Mouse (Mus musculus): ENCODE results near the gene Stk4. TPM values are rescaled to one million over a fixed set of nuclear protein-coding genes. Genes with fewer than 3 reads are reported as not detected.

Stk4 gene
- total RNA-seq, 2 experiments from 2014 or later: 55.6 to 74.0 TPM

DNA sequence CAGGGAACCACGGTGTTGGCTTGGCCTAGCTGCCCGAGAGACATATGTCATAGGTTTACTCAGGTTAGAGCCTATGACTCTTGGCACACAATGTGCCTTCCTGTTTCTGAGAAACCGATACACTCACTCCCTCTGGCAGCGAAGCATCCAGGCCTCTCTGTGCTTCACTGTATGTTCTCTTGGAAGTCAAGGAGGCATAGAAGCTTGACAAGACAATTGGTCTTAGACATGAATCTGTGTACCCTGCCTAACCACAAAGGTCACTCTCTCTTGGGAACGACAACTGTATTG is 126.5 kb downstream of the Stk4 start:
- no peak for ATAC-seq (replicated peaks; ENCODE audit: low FRiP score, poor library complexity, severe bottlenecking)

DNA sequence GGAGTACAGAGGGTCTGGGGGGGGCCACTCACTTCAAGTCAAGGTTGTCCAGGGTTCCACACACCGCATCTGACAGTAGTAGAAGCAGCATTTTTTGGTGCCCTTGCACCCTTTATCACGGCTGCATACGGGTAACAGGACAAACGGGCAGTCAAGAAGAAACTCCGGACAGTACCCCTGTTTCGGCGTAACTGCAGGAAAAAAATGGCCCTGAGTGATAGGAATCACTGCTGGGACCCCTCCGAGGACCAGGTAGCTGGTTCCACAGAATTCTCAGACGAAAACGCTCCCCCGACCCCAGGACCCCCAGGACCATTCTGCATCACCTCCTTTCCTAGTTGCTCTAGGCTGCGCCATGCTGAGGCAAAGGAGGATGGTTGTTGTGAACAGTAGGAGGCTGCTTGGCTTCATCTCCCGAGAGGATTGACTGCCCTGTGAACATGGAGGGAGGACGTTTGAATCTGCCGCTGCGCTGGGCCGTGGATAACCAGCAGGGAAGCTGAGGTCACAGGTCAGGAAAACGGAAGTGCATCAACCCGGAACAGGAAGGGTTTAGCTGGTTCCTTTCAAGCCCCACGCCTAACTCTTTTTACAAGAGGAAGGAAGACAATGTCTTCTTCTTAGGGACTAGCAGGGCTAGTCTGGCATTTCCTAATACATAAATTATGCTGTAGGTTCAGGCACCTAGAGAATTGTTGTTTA is 129.7 kb downstream of the Stk4 start, which contains the start of gene Wfdc15a:
Gene Wfdc15a, minus strand, starts transcription at position 505 of the 702 bp plus-strand sequence.
- ATAC-seq (replicated peaks; ENCODE audit: low FRiP score, poor library complexity, severe bottlenecking): no peak

Other genes starting within 250 kb of the Stk4 start
- gene Ccn5, start 249.5 kb upstream of the Stk4 start, total RNA-seq (2015; ENCODE audit: low replicate concordance): 0.84 TPM in 1 of 2 replicates, not detected in the other
- 0.51 TPM in 1 of 2 replicates, not detected in the other for gene Ccn5, start 249.5 kb upstream of the Stk4 start, total RNA-seq (2017; ENCODE audit: low replicate concordance)
- gene Kcnk15, start 216.7 kb upstream of the Stk4 start, total RNA-seq (2015; ENCODE audit: low replicate concordance): not detected in 2 replicates
- gene Kcnk15, start 216.7 kb upstream of the Stk4 start, total RNA-seq (2017; ENCODE audit: low replicate concordance): not detected in 2 replicates
- not detected in 2 replicates for gene Rims4, start 151.6 kb upstream of the Stk4 start, total RNA-seq (2015; ENCODE audit: low replicate concordance)
- gene Rims4, start 151.6 kb upstream of the Stk4 start, total RNA-seq (2017; ENCODE audit: low replicate concordance): not detected in 2 replicates
- 49.3 and 49.6 TPM in 2 replicates for gene Ywhab, start 75.4 kb upstream of the Stk4 start, total RNA-seq (2015; ENCODE audit: low replicate concordance)
- 18.8 and 25.1 TPM in 2 replicates for gene Ywhab, start 75.4 kb upstream of the Stk4 start, total RNA-seq (2017; ENCODE audit: low replicate concordance)
- 2.3 TPM in 1 of 2 replicates, not detected in the other for gene Pabpc1l, start 44.9 kb upstream of the Stk4 start, total RNA-seq (2015; ENCODE audit: low replicate concordance)
- gene Pabpc1l, start 44.9 kb upstream of the Stk4 start, total RNA-seq (2017; ENCODE audit: low replicate concordance): not detected in 2 replicates
- 11.5 and 16.7 TPM in 2 replicates for gene Tomm34, start 847 bp downstream of the Stk4 start, total RNA-seq (2015; ENCODE audit: low replicate concordance)
- gene Tomm34, start 847 bp downstream of the Stk4 start, total RNA-seq (2017; ENCODE audit: low replicate concordance): 9.8 and 17.5 TPM in 2 replicates
- gene Kcns1, start 100.8 kb downstream of the Stk4 start, total RNA-seq (2015; ENCODE audit: low replicate concordance): not detected in 2 replicates
- not detected in 2 replicates for gene Kcns1, start 100.8 kb downstream of the Stk4 start, total RNA-seq (2017; ENCODE audit: low replicate concordance)
- gene Wfdc5, start 112.4 kb downstream of the Stk4 start, total RNA-seq (2015; ENCODE audit: low replicate concordance): not detected in 2 replicates
- not detected in 2 replicates for gene Wfdc5, start 112.4 kb downstream of the Stk4 start, total RNA-seq (2017; ENCODE audit: low replicate concordance)
- gene Wfdc12, start 120.3 kb downstream of the Stk4 start, total RNA-seq (2015; ENCODE audit: low replicate concordance): not detected in 2 replicates
- not detected in 2 replicates for gene Wfdc12, start 120.3 kb downstream of the Stk4 start, total RNA-seq (2017; ENCODE audit: low replicate concordance)
- gene Wfdc15a, start 129.8 kb downstream of the Stk4 start, total RNA-seq (2015; ENCODE audit: low replicate concordance): not detected in 2 replicates
- not detected in 2 replicates for gene Wfdc15a, start 129.8 kb downstream of the Stk4 start, total RNA-seq (2017; ENCODE audit: low replicate concordance)
- gene Wfdc15b, start 151.3 kb downstream of the Stk4 start, total RNA-seq (2015; ENCODE audit: low replicate concordance): not detected in 2 replicates
- gene Wfdc15b, start 151.3 kb downstream of the Stk4 start, total RNA-seq (2017; ENCODE audit: low replicate concordance): not detected in 2 replicates
- not detected in 2 replicates for gene Svs2, start 168.1 kb downstream of the Stk4 start, total RNA-seq (2015; ENCODE audit: low replicate concordance)
- gene Svs2, start 168.1 kb downstream of the Stk4 start, total RNA-seq (2017; ENCODE audit: low replicate concordance): not detected in 2 replicates
- not detected in 2 replicates for gene Svs3b, start 186.3 kb downstream of the Stk4 start, total RNA-seq (2015; ENCODE audit: low replicate concordance)
- gene Svs3b, start 186.3 kb downstream of the Stk4 start, total RNA-seq (2017; ENCODE audit: low replicate concordance): not detected in 2 replicates
- gene Svs4, start 208.1 kb downstream of the Stk4 start, total RNA-seq (2015; ENCODE audit: low replicate concordance): not detected in 2 replicates
- gene Svs4, start 208.1 kb downstream of the Stk4 start, total RNA-seq (2017; ENCODE audit: low replicate concordance): not detected in 2 replicates
- gene Svs3a, start 218.9 kb downstream of the Stk4 start, total RNA-seq (2015; ENCODE audit: low replicate concordance): not detected in 2 replicates
- not detected in 2 replicates for gene Svs3a, start 218.9 kb downstream of the Stk4 start, total RNA-seq (2017; ENCODE audit: low replicate concordance)
- not detected in 2 replicates for gene Svs6, start 246.4 kb downstream of the Stk4 start, total RNA-seq (2015; ENCODE audit: low replicate concordance)
- gene Svs6, start 246.4 kb downstream of the Stk4 start, total RNA-seq (2017; ENCODE audit: low replicate concordance): not detected in 2 replicates